In genomic region chr17:70858814-70859213, GRCm38 (mm10) we compare ENCODE assay signal across 16 mouse cellular contexts.
"Had no signal": no experiment of that assay in that cellular context is flagged by ENCODE, and none has a peak within 500 bp of the region (broad histone marks: within the 10 kb centered on the region; RNA-seq: fewer than 3 reads in every experiment).

No protein-coding gene starts in this region.

- H3K4me3 ChIP-seq: neural tube, embryonic 13.5 days; neural tube, embryonic 15.5 days; stomach, embryonic 15.5 days had no signal

- DNase-seq: retina, postnatal 1 day; right cerebral cortex, adult 18-20 months; right cerebral cortex, postnatal 14 days; right cerebral cortex, postnatal 25 days; right cerebral cortex, postnatal 4 days; spleen, adult 18-20 months; thymus, adult 18-20 months; thymus, adult 2 months; thymus, postnatal 14 days; thymus, postnatal 25 days; thymus, postnatal 36 days; thymus, postnatal 4 days had no signal

- H3K9ac ChIP-seq: neural tube, embryonic 13.5 days; neural tube, embryonic 15.5 days; stomach, embryonic 15.5 days had no signal

- H3K27me3 ChIP-seq: neural tube, embryonic 13.5 days; stomach, embryonic 15.5 days had no signal

- H3K27ac ChIP-seq: neural tube, embryonic 13.5 days; neural tube, embryonic 15.5 days; stomach, embryonic 15.5 days; stomach, postnatal 0 days had no signal

- H3K9me3 ChIP-seq: neural tube, embryonic 15.5 days; stomach, embryonic 15.5 days had no signal

- H3K4me2 ChIP-seq: neural tube, embryonic 13.5 days; neural tube, embryonic 15.5 days; stomach, embryonic 15.5 days had no signal

- H3K36me3 ChIP-seq: neural tube, embryonic 15.5 days; stomach, embryonic 15.5 days had no signal
